16 mouse cellular contexts compared by ENCODE assay signal in genomic region chr6:80733416-80733815, GRCm38 (mm10).
"Had no signal": no experiment of that assay in that cellular context is flagged by ENCODE, and none has a peak within 500 bp of the region (broad histone marks: within the 10 kb centered on the region; RNA-seq: fewer than 3 reads in every experiment).

No protein-coding gene starts in this region.

- H3K27me3 ChIP-seq: neural tube, embryonic 12.5 days; neural tube, embryonic 13.5 days; neural tube, embryonic 15.5 days; stomach, embryonic 15.5 days had no signal

- H3K36me3 ChIP-seq: neural tube, embryonic 12.5 days; neural tube, embryonic 13.5 days; neural tube, embryonic 15.5 days; stomach, embryonic 15.5 days had no signal

- H3K4me2 ChIP-seq: neural tube, embryonic 12.5 days; neural tube, embryonic 13.5 days; neural tube, embryonic 15.5 days; stomach, embryonic 15.5 days had no signal

- H3K4me3 ChIP-seq: neural tube, embryonic 12.5 days; neural tube, embryonic 13.5 days; neural tube, embryonic 15.5 days; stomach, embryonic 15.5 days had no signal

- DNase-seq: right cerebral cortex, adult 18-20 months; right cerebral cortex, postnatal 14 days; right cerebral cortex, postnatal 25 days; right cerebral cortex, postnatal 4 days; spleen, adult 18-20 months; thymus, adult 18-20 months; thymus, adult 2 months; thymus, postnatal 14 days; thymus, postnatal 25 days; thymus, postnatal 36 days; thymus, postnatal 4 days had no signal

- H3K9ac ChIP-seq: neural tube, embryonic 12.5 days; neural tube, embryonic 13.5 days; neural tube, embryonic 15.5 days; stomach, embryonic 15.5 days had no signal

- H3K9me3 ChIP-seq: neural tube, embryonic 12.5 days; neural tube, embryonic 13.5 days; neural tube, embryonic 15.5 days; stomach, embryonic 15.5 days had no signal

- H3K4me1 ChIP-seq: neural tube, embryonic 12.5 days; neural tube, embryonic 13.5 days; neural tube, embryonic 15.5 days; stomach, embryonic 15.5 days had no signal

- H3K27ac ChIP-seq: neural tube, embryonic 12.5 days; neural tube, embryonic 13.5 days; neural tube, embryonic 15.5 days; stomach, embryonic 15.5 days; stomach, postnatal 0 days had no signal
